Mouse (Mus musculus) testis, adult 2 months (tissue): ENCODE data around the gene Cox8b. TPM values are rescaled to one million over a fixed set of nuclear protein-coding genes. Genes with fewer than 3 reads are reported as not detected.

Source experiments
- H3K27ac ChIP-seq: fragments of 200-500 bp; 2 replicates; pipeline ENCODE4 v1.5.1; 2012; ENCODE audit warnings: low read depth, low read length; ENCODE audit not compliant: control insufficient read depth, insufficient read depth
- H3K27me3 ChIP-seq: fragments of 200-500 bp; 2 replicates; pipeline ENCODE4 v1.6.1; 2012; ENCODE audit warnings: mild to moderate bottlenecking, low read length, moderate library complexity; ENCODE audit not compliant: control insufficient read depth, insufficient read depth
- H3K36me3 ChIP-seq: fragments of 200-500 bp; 2 replicates; pipeline ENCODE4 v1.6.1; 2012; ENCODE audit warnings: mild to moderate bottlenecking, low read length; ENCODE audit not compliant: control insufficient read depth, insufficient read depth
- H3K4me1 ChIP-seq: fragments of 200-500 bp; 2 replicates; pipeline ENCODE4 v1.6.1; 2012; ENCODE audit warnings: low read length; ENCODE audit not compliant: control insufficient read depth, insufficient read depth
- H3K4me3 ChIP-seq: fragments of 200-500 bp; 2 replicates; pipeline ENCODE4 v1.5.1; 2012; ENCODE audit warnings: low read depth, mild to moderate bottlenecking, low read length, moderate library complexity, mixed read lengths; ENCODE audit not compliant: control insufficient read depth
- CTCF ChIP-seq: fragments of 200-500 bp; IDR thresholded peaks from 2 replicates; pipeline ENCODE4 v1.5.1; 2012; ENCODE audit warnings: low read depth, mild to moderate bottlenecking, inconsistent platforms, low read length, moderate library complexity; ENCODE audit not compliant: control insufficient read depth, insufficient read depth, insufficient replicate concordance
- POLR2A ChIP-seq: fragments of 200-500 bp; IDR thresholded peaks from 2 replicates; pipeline ENCODE4 v1.6.1; 2012; ENCODE audit warnings: low read depth, mild to moderate bottlenecking, inconsistent platforms, low read length, moderate library complexity; ENCODE audit not compliant: control insufficient read depth
- polyA plus RNA-seq: library from polyadenylated mRNA; depleted of rRNA; stranded (reverse); fragments of >200 nt; gene quantifications from 2 replicates; pipeline ENCODE4 v1.2.3, GENCODE M21; 2012

Gene Cox8b
- polyA plus RNA-seq, 1 experiment: not detected

DNA sequence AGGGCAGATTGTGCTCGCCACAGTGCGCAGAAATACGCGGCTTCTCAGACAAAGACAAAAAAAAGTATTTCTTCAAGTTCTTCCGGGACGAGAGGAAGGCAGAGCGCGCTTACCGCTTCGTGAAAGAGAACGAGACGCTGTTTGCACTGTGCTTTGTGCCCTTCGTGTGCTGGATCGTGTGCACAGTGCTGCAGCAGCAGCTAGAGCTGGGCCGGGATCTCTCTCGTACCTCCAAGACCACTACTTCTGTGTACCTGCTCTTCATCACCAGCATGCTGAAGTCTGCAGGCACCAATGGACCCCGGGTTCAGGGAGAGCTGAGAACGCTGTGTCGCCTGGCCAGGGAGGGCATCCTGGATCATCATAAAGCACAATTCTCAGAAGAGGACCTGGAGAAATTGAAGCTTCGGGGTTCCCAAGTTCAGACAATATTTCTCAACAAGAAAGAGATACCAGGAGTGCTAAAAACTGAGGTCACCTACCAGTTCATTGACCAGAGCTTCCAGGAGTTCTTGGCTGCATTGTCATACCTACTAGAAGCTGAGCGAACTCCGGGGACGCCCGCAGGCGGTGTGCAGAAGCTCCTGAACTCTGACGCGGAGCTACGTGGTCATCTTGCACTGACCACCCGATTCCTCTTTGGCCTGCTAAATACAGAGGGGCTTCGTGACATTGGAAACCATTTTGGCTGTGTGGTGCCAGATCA lies 23.0 kb upstream of the Cox8b start:
- Histone ChIP-seq H3K27ac (no peak overlapping the region), H3K27me3 (no peaks in the 10 kb centered on the region; the same call in 1 of the 2 replicates)

GRCm38 (mm10) chr7:140922398-140923069 lies 22.3 kb upstream of the Cox8b start:
- H3K4me1 ChIP-seq: peaks cover 3% of the 10 kb centered on the region
- no peak for TF ChIP-seq POLR2A
- TF ChIP-seq CTCF: no peak
- no peaks in the 10 kb centered on the region for H3K36me3 ChIP-seq
- H3K27ac ChIP-seq: no peak overlapping the region
- peak overlapping the region; percentile 25; the same call in 1 of the 2 replicates for H3K4me3 ChIP-seq
- H3K27me3 ChIP-seq: no peaks in the 10 kb centered on the region; the same call in 1 of the 2 replicates

More for the DNA sequence above, 23.0 kb upstream of the Cox8b start:
- H3K4me1 ChIP-seq: peaks cover 3% of the 10 kb centered on the region
- no peak overlapping the region for H3K4me3 ChIP-seq
- H3K36me3 ChIP-seq: no peaks in the 10 kb centered on the region
- TF ChIP-seq POLR2A: no peak
- no peak for TF ChIP-seq CTCF

DNA sequence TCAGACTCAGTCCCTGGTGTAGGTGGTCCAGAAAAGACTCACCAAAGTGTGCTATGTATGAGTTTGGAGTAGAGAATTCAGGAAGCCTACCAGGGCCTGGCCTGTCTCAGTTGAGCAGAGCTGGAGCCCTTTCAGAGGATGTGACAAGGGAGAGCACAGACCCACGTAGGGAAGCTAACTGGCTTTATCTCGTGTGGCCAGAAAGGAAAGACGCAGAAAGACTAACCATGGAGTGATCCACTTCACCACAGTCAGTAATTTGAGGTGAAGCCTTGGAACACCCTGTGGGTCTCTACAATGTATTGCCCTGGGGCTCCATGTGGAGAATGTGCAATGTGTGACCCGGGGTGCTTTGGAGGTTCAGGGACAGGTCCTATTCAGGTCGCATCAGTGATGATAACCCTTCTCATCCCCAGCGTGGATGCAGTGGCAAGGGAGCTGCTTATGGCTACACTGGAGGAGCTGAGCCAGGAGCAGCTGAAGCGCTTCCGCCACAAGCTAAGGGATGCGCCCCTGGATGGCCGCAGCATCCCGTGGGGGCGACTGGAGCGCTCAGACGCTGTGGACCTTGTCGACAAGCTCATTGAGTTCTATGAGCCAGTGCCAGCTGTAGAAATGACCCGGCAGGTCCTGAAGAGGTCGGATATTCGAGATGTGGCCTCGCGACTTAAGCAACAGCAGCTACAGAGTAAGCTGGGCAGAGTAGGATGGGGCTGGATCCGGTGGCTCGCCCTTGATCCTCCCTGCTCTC lies 21.2 kb upstream of the Cox8b start:
- Histone ChIP-seq H3K27ac (no peak overlapping the region), H3K4me1 (peaks cover 3% of the 10 kb centered on the region), H3K36me3 (no peaks in the 10 kb centered on the region), H3K27me3 (no peaks in the 10 kb centered on the region; the same call in 1 of the 2 replicates), H3K4me3 (no peak overlapping the region)
- TF ChIP-seq CTCF: no peak
- TF ChIP-seq POLR2A: no peak

GRCm38 (mm10) chr7:140920418-140921029 lies 20.3 kb upstream of the Cox8b start, which contains the start of gene Nlrp6:
Gene Nlrp6, plus strand, starts transcription at chr7:140920902.
- TF ChIP-seq CTCF (no peak), POLR2A (no peak)
- Histone ChIP-seq H3K36me3 (no peaks in the 10 kb centered on the region), H3K4me1 (peaks cover 3% of the 10 kb centered on the region), H3K27ac (no peak within 1 kb of the TSS), H3K27me3 (no peaks in the 10 kb centered on the region; the same call in 1 of the 2 replicates), H3K4me3 (no peak within 1 kb of the TSS)

- H3K27ac ChIP-seq: no peak overlapping the region
- peaks cover 3% of the 10 kb centered on the region for H3K4me1 ChIP-seq
- TF ChIP-seq CTCF: no peak
- TF ChIP-seq POLR2A: no peak
- H3K27me3 ChIP-seq: no peaks in the 10 kb centered on the region; the same call in 1 of the 2 replicates
- H3K4me3 ChIP-seq: no peak overlapping the region
- no peaks in the 10 kb centered on the region for H3K36me3 ChIP-seq
These were observed 19.7 kb upstream of the Cox8b start for GRCm38 (mm10) chr7:140919911-140920310.

DNA sequence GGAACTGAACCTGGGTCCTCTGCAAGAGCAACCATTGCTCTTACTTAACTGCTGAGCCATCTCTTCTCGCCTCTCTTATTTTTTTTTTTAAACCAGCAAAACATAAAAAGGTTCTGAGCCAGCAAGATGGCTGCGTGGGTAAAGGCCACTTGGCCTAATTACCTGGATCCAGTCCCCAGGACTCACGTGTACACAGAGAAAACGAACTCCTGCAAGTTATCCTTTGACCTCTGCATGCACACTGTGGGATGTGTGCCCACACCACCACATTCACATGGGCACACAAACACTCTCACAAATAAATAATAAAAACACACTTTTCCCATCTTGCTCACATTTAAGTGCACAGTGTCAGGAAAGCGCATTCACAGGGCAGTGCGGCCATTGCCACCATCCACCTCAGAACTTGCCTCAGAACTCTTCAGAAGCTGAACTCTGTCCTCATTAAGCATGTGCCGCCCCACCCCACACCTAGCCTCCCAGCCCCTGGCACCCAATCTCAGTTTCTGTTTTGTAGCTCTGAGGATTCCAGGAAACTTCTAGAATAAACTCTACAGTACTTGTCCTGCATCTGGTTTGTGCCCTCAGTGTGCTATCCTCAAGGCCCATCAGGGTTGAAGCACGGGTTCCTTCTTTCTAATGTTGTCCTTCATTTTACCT lies 13.9 kb upstream of the Cox8b start:
- peaks cover 2% of the 10 kb centered on the region; the same call in 1 of the 2 replicates for H3K4me1 ChIP-seq
- no peaks in the 10 kb centered on the region for H3K36me3 ChIP-seq
- no peak overlapping the region for H3K27ac ChIP-seq
- H3K27me3 ChIP-seq: no peaks in the 10 kb centered on the region
- H3K4me3 ChIP-seq: no peak overlapping the region
- TF ChIP-seq CTCF (no peak), POLR2A (no peak)
